Comparison of ENCODE assay signal across 9 mouse cellular contexts in genomic region chr17:5429772-5430133, GRCm38 (mm10). TPM values are rescaled to one million over a fixed set of nuclear protein-coding genes. Genes with fewer than 3 reads are reported as not detected.
DNase-seq lines count a peak whose midpoint lies in the region; ATAC-seq and TF ChIP-seq lines count a peak whose summit lies in the region.
"Had no signal": no experiment of that assay in that cellular context is flagged by ENCODE, and none has a peak within 500 bp of the region (broad histone marks: within the 10 kb centered on the region; RNA-seq: fewer than 3 reads in every experiment).

No protein-coding gene starts in this region.

- no peak overlapping the region for H3K4me3 ChIP-seq in heart, postnatal 0 days (ENCODE audit: low read depth, low read length)
- no peak overlapping the region for H3K4me3 ChIP-seq in embryonic facial prominence, embryonic 12.5 days
- H3K4me3 ChIP-seq in hindbrain, embryonic 13.5 days, result no peak overlapping the region
- H3K4me3 ChIP-seq: heart, embryonic 10.5 days had no signal

- no peak overlapping the region for H3K27ac ChIP-seq in heart, postnatal 0 days (ENCODE audit: low read depth)
- H3K27ac ChIP-seq in embryonic facial prominence, embryonic 12.5 days, result no peak overlapping the region
- H3K27ac ChIP-seq in hindbrain, embryonic 13.5 days, result peak overlapping the region; percentile 83
- H3K27ac ChIP-seq: heart, embryonic 10.5 days had no signal

- H3K9ac ChIP-seq in heart, postnatal 0 days (replicated peaks; ENCODE audit: low read depth, low read length), result no peak overlapping the region
- no peak overlapping the region for H3K9ac ChIP-seq in embryonic facial prominence, embryonic 12.5 days
- no peak overlapping the region for H3K9ac ChIP-seq in hindbrain, embryonic 13.5 days

- H3K27me3 ChIP-seq in heart, postnatal 0 days (ENCODE audit: control insufficient read depth, insufficient read depth, low read length), result no peaks in the 10 kb centered on the region
- H3K27me3 ChIP-seq in embryonic facial prominence, embryonic 12.5 days, result no peaks in the 10 kb centered on the region
- H3K27me3 ChIP-seq in hindbrain, embryonic 13.5 days, result no peaks in the 10 kb centered on the region

- no peak for TF ChIP-seq EP300 in heart, postnatal 0 days (IDR thresholded peaks at IDR 0.05; ENCODE audit: low read depth)

- peaks cover 46% of the 10 kb centered on the region for H3K36me3 ChIP-seq in heart, postnatal 0 days (replicated peaks; ENCODE audit: control insufficient read depth, insufficient read depth, low read length)
- peaks cover 31% of the 10 kb centered on the region for H3K36me3 ChIP-seq in embryonic facial prominence, embryonic 12.5 days
- peaks cover 20% of the 10 kb centered on the region for H3K36me3 ChIP-seq in hindbrain, embryonic 13.5 days

- DNase-seq in heart, postnatal 0 days (ENCODE audit: low spot score), result no peak
- no peak for DNase-seq in heart, adult 18-20 months
- DNase-seq in adrenal gland, postnatal 10 days, result no peak
- no peak for DNase-seq in cerebellum, adult 18-20 months
- DNase-seq in frontal cortex, postnatal 10 days (ENCODE audit: low spot score in 2 of 2), result no peak

- no peak for TF ChIP-seq CTCF in heart, postnatal 0 days (IDR thresholded peaks at IDR 0.05; ENCODE audit: low read depth)

- H3K4me2 ChIP-seq in heart, postnatal 0 days (ENCODE audit: low read depth, low read length), result no peak overlapping the region
- H3K4me2 ChIP-seq in embryonic facial prominence, embryonic 12.5 days (replicated peaks), result no peak overlapping the region
- H3K4me2 ChIP-seq in hindbrain, embryonic 13.5 days, result no peak overlapping the region

- H3K4me1 ChIP-seq in heart, postnatal 0 days (ENCODE audit: control insufficient read depth, insufficient read depth), result peaks cover 8% of the 10 kb centered on the region
- 0 out of 2 replicates have a peak, but pooled peaks cover 4% of the 10 kb centered on the region for H3K4me1 ChIP-seq in embryonic facial prominence, embryonic 12.5 days
- H3K4me1 ChIP-seq in hindbrain, embryonic 13.5 days (replicated peaks), result peaks cover 9% of the 10 kb centered on the region; the same call in 1 of the 2 replicates

- H3K9me3 ChIP-seq in heart, postnatal 0 days (replicated peaks; ENCODE audit: control insufficient read depth, low read length), result no peaks in the 10 kb centered on the region
- H3K9me3 ChIP-seq in embryonic facial prominence, embryonic 12.5 days, result no peaks in the 10 kb centered on the region
- no peaks in the 10 kb centered on the region for H3K9me3 ChIP-seq in hindbrain, embryonic 13.5 days
- H3K9me3 ChIP-seq: heart, embryonic 10.5 days had no signal

- WGBS in heart, postnatal 0 days, result 76% methylated on average over 9 of the region's 9 CpGs
- 77% methylated on average over 9 of the region's 9 CpGs for WGBS in embryonic facial prominence, embryonic 12.5 days
- 75% methylated on average over 9 of the region's 9 CpGs for WGBS in hindbrain, embryonic 13.5 days

- peak; percentile 15; the same call in 1 of the 2 replicates for ATAC-seq in heart, postnatal 0 days (ENCODE audit: insufficient read depth, low read depth)
- 0 out of 2 replicates have a peak, but pooled peaks have one; percentile 18 for ATAC-seq in embryonic facial prominence, embryonic 12.5 days (ENCODE audit: insufficient number of reproducible peaks, insufficient read depth, low FRiP score, low TSS enrichment)
- ATAC-seq in hindbrain, embryonic 13.5 days (ENCODE audit: low FRiP score), result peak; percentile 73
- ATAC-seq in megakaryocyte-erythroid progenitor cell, adult 5-6 weeks (replicated peaks; ENCODE audit: low FRiP score, low TSS enrichment, poor library complexity, severe bottlenecking), result peak; percentile 38

RNA-seq across cellular contexts. Expression of gene Tmem242, which starts 10.3 kb away (rescaled TPM):
- total RNA-seq in heart, postnatal 0 days (2014; rRNA removed; ENCODE audit: low replicate concordance), result 81.7 and 106 TPM in 2 replicates
- 150 and 160 TPM in 2 replicates for polyA plus RNA-seq in heart, postnatal 0 days (2015; fragmentation: Nextera tagmentation; extraction: Ambion mirVana)
- 100 to 1,000 TPM; 172 to 185 TPM for total RNA-seq in heart, adult 18-20 months (2021)
- polyA plus RNA-seq in embryonic facial prominence, embryonic 12.5 days (2016; fragmentation: Nextera tagmentation; extraction: Ambion mirVana), result 131 and 147 TPM in 2 replicates
- polyA plus RNA-seq in hindbrain, embryonic 13.5 days (2015; fragmentation: Nextera tagmentation; extraction: Ambion mirVana), result 104 and 106 TPM in 2 replicates
- 39.4 and 43.1 TPM in 2 replicates for total RNA-seq in megakaryocyte-erythroid progenitor cell, adult 5-6 weeks (2014; fragmentation: Nextera tagmentation)
- total RNA-seq in megakaryocyte-erythroid progenitor cell, adult 5-6 weeks (2017), result 31.2 and 34.8 TPM in 2 replicates
- total RNA-seq in adrenal gland, postnatal 10 days (2021), result 100 to 1,000 TPM; 145 to 151 TPM

RNA-seq across cellular contexts. Expression of gene Ldhal6b, which starts 11.2 kb away (rescaled TPM):
- total RNA-seq in heart, postnatal 0 days (2014; rRNA removed; ENCODE audit: low replicate concordance), result not detected in 2 replicates
- polyA plus RNA-seq in heart, postnatal 0 days (2015; fragmentation: Nextera tagmentation; extraction: Ambion mirVana), result not detected in 2 replicates
- under 1 TPM; 0.25 to 0.46 TPM for total RNA-seq in heart, adult 18-20 months (2021)
- polyA plus RNA-seq in embryonic facial prominence, embryonic 12.5 days (2016; fragmentation: Nextera tagmentation; extraction: Ambion mirVana), result 0.18 TPM in 1 of 2 replicates, not detected in the other
- 0.18 TPM in 1 of 2 replicates, not detected in the other for polyA plus RNA-seq in hindbrain, embryonic 13.5 days (2015; fragmentation: Nextera tagmentation; extraction: Ambion mirVana)
- total RNA-seq in megakaryocyte-erythroid progenitor cell, adult 5-6 weeks (2014; fragmentation: Nextera tagmentation), result 3.8 TPM in 1 of 2 replicates, not detected in the other
- total RNA-seq in megakaryocyte-erythroid progenitor cell, adult 5-6 weeks (2017), result 1.0 and 1.4 TPM in 2 replicates
- 1 to 10 TPM in 1 of 2 experiments, under 1 TPM in 1; 0.90 to 1.9 TPM for total RNA-seq in adrenal gland, postnatal 10 days (2021)
- polyA plus RNA-seq: heart, embryonic 10.5 days had no signal

Comparison
In these comparisons a context has a peak if more than half of its experiments do, and no peak if none do; other contexts are left out.
1. ATAC-seq: peak in every context shown above with its lines; median percentile 73 in hindbrain, embryonic 13.5 days; 38 in megakaryocyte-erythroid progenitor cell, adult 5-6 weeks; 18 in embryonic facial prominence, embryonic 12.5 days; 15 in heart, postnatal 0 days.